Mouse (Mus musculus) forebrain, embryonic 16.5 days (tissue): ENCODE data around the gene Gm4756. TPM values are rescaled to one million over a fixed set of nuclear protein-coding genes. Genes with fewer than 3 reads are reported as not detected.

Source experiments
- ATAC-seq: fragments of 200-750 bp; cut with Nextera tagmentation; 2 replicates; pipeline ENCODE4 v1.8.0; 2017; ENCODE audit warnings: mild to moderate bottlenecking, moderate library complexity
- H3K27ac ChIP-seq: fragments of 300-500 bp; sonication (generic); 2 replicates; pipeline ENCODE4 v1.5.1; 2014; ENCODE audit warnings: low read length, control low read depth
- H3K27me3 ChIP-seq: fragments of 300-500 bp; sonication (generic); replicated peaks from 2 replicates; pipeline ENCODE4 v1.6.1; 2014; ENCODE audit warnings: low read length; ENCODE audit not compliant: control insufficient read depth, insufficient read depth
- H3K36me3 ChIP-seq: fragments of 300-500 bp; sonication (generic); 2 replicates; pipeline ENCODE4 v1.6.1; 2014; ENCODE audit not compliant: control insufficient read depth, insufficient read depth
- H3K4me1 ChIP-seq: fragments of 300-500 bp; sonication (generic); replicated peaks from 2 replicates; pipeline ENCODE4 v1.6.1; 2014; ENCODE audit warnings: low read length; ENCODE audit not compliant: control insufficient read depth, insufficient read depth
- H3K4me2 ChIP-seq: fragments of 300-500 bp; sonication (generic); 2 replicates; pipeline ENCODE4 v1.6.1; 2014; ENCODE audit warnings: mild to moderate bottlenecking, low read length, control low read depth
- H3K4me3 ChIP-seq: fragments of 300-500 bp; sonication (generic); replicated peaks from 2 replicates; pipeline ENCODE4 v1.5.1; 2014; ENCODE audit warnings: mild to moderate bottlenecking, low read length, control low read depth
- H3K9ac ChIP-seq: fragments of 300-500 bp; sonication (generic); replicated peaks from 2 replicates; pipeline ENCODE4 v1.6.1; 2014; ENCODE audit warnings: low read depth, low read length, control low read depth
- H3K9me3 ChIP-seq: fragments of 300-500 bp; sonication (generic); 2 replicates; pipeline ENCODE4 v1.6.1; 2016; ENCODE audit warnings: low read length; ENCODE audit not compliant: control insufficient read depth
- WGBS: fragments of 180-500 bp; shearing (Covaris S2); extraction: QIAGEN DNeasy Blood & Tissue Kit; methylation state at CpG from one replicate; pipeline ENCODE4 v1.1.7; 2014; 5-methylcytosine and 5-hydroxymethylcytosine counted together
- polyA plus RNA-seq: library from polyadenylated mRNA; unstranded; fragments of >200 nt; fragmentation: Nextera tagmentation; extraction: Ambion mirVana; gene quantifications from 2 replicates; pipeline ENCODE4 v1.2.1, GENCODE M21; 2015

Gm4756 gene
- polyA plus RNA-seq, 1 experiment from 2014 or later = not detected

GRCm38 (mm10) chr12:72664020-72664734 is 14.7 kb upstream of the Gm4756 start:
- Histone ChIP-seq H3K9ac (peak overlapping the region; percentile 62), H3K27me3 (no peaks in the 10 kb centered on the region), H3K4me1 (peaks cover 13% of the 10 kb centered on the region), H3K4me3 (peak overlapping the region; percentile 58), H3K27ac (no peak overlapping the region), H3K9me3 (no peaks in the 10 kb centered on the region), H3K4me2 (peak overlapping the region; percentile 77), H3K36me3 (no peaks in the 10 kb centered on the region)
- WGBS = 5% methylated on average over 28 of the region's 28 CpGs
- ATAC-seq = peak; percentile 65

- H3K36me3 ChIP-seq = no peaks in the 10 kb centered on the region
- no peak for ATAC-seq
- no peaks in the 10 kb centered on the region for H3K27me3 ChIP-seq
- no peaks in the 10 kb centered on the region for H3K9me3 ChIP-seq
- no peak overlapping the region for H3K9ac ChIP-seq
- H3K4me3 ChIP-seq = no peak overlapping the region
- H3K27ac ChIP-seq = no peak overlapping the region
- H3K4me1 ChIP-seq = no peaks in the 10 kb centered on the region
- no peak overlapping the region for H3K4me2 ChIP-seq
- WGBS = 94% methylated on average over 16 of the region's 16 CpGs
Observed at GRCm38 (mm10) chr12:72655775-72656174, 6.3 kb upstream of the Gm4756 start.

- H3K9ac ChIP-seq = no peak overlapping the region
- no peak overlapping the region for H3K4me2 ChIP-seq
- peak; percentile 89 for ATAC-seq
- H3K36me3 ChIP-seq = no peaks in the 10 kb centered on the region
- H3K4me3 ChIP-seq = no peak overlapping the region
- no peaks in the 10 kb centered on the region for H3K4me1 ChIP-seq
- WGBS = 11% methylated on average over 4 of the region's 4 CpGs
- H3K27me3 ChIP-seq = no peaks in the 10 kb centered on the region
- H3K27ac ChIP-seq = no peak overlapping the region
- H3K9me3 ChIP-seq = no peaks in the 10 kb centered on the region
Observed at GRCm38 (mm10) chr12:72654698-72655097, 5.2 kb upstream of the Gm4756 start.

- 94% methylated on average over 14 of the region's 14 CpGs for WGBS
- H3K4me1 ChIP-seq = no peaks in the 10 kb centered on the region
- no peak overlapping the region for H3K27ac ChIP-seq
- H3K4me3 ChIP-seq = no peak overlapping the region
- no peak overlapping the region for H3K4me2 ChIP-seq
- H3K9me3 ChIP-seq = no peaks in the 10 kb centered on the region
- no peaks in the 10 kb centered on the region for H3K27me3 ChIP-seq
- ATAC-seq = no peak
- no peaks in the 10 kb centered on the region for H3K36me3 ChIP-seq
- H3K9ac ChIP-seq = no peak overlapping the region
Observed at GRCm38 (mm10) chr12:72648921-72649320, 540 bp downstream of the Gm4756 start.

- no peaks in the 10 kb centered on the region for H3K4me1 ChIP-seq
- WGBS = 88% methylated on average over 3 of the region's 3 CpGs
- H3K4me3 ChIP-seq = no peak overlapping the region
- H3K36me3 ChIP-seq = no peaks in the 10 kb centered on the region
- no peak overlapping the region for H3K27ac ChIP-seq
- no peak for ATAC-seq
- no peak overlapping the region for H3K9ac ChIP-seq
- no peak overlapping the region for H3K4me2 ChIP-seq
- H3K27me3 ChIP-seq = no peaks in the 10 kb centered on the region
- H3K9me3 ChIP-seq = no peaks in the 10 kb centered on the region
Observed at GRCm38 (mm10) chr12:72638025-72638424, 11.4 kb downstream of the Gm4756 start.

- 90% methylated on average over 7 of the region's 7 CpGs for WGBS
- Histone ChIP-seq H3K36me3 (no peaks in the 10 kb centered on the region), H3K4me1 (no peaks in the 10 kb centered on the region), H3K27me3 (no peaks in the 10 kb centered on the region), H3K4me2 (no peak overlapping the region), H3K9ac (no peak overlapping the region), H3K27ac (no peak overlapping the region), H3K4me3 (no peak overlapping the region), H3K9me3 (no peaks in the 10 kb centered on the region)
- no peak for ATAC-seq
Observed at GRCm38 (mm10) chr12:72628751-72629150, 20.7 kb downstream of the Gm4756 start.

GRCm38 (mm10) chr12:72622853-72623496 is 26.5 kb downstream of the Gm4756 start:
- H3K36me3 ChIP-seq = no peaks in the 10 kb centered on the region
- H3K4me1 ChIP-seq = no peaks in the 10 kb centered on the region
- H3K9me3 ChIP-seq = no peaks in the 10 kb centered on the region
- no peak overlapping the region for H3K4me2 ChIP-seq
- H3K27ac ChIP-seq = no peak overlapping the region
- no peak overlapping the region for H3K4me3 ChIP-seq
- no peak overlapping the region for H3K9ac ChIP-seq
- H3K27me3 ChIP-seq = no peaks in the 10 kb centered on the region
- WGBS = 85% methylated on average over 5 of the region's 5 CpGs
- ATAC-seq = no peak

- Histone ChIP-seq H3K4me2 (no peak overlapping the region), H3K27ac (no peak overlapping the region), H3K9me3 (no peaks in the 10 kb centered on the region), H3K36me3 (no peaks in the 10 kb centered on the region), H3K9ac (no peak overlapping the region), H3K27me3 (no peaks in the 10 kb centered on the region), H3K4me1 (no peaks in the 10 kb centered on the region), H3K4me3 (no peak overlapping the region)
- no peak for ATAC-seq
- 90% methylated on average over 1 of the region's 1 CpGs for WGBS
Observed at GRCm38 (mm10) chr12:72621441-72621840, 28.0 kb downstream of the Gm4756 start.

GRCm38 (mm10) chr12:72620856-72621255 is 28.6 kb downstream of the Gm4756 start:
- ATAC-seq = no peak
- Histone ChIP-seq H3K4me2 (no peak overlapping the region), H3K9me3 (no peaks in the 10 kb centered on the region), H3K9ac (no peak overlapping the region), H3K27ac (no peak overlapping the region), H3K4me3 (no peak overlapping the region), H3K36me3 (no peaks in the 10 kb centered on the region), H3K4me1 (no peaks in the 10 kb centered on the region), H3K27me3 (no peaks in the 10 kb centered on the region)
- WGBS = 91% methylated on average over 7 of the region's 7 CpGs
